Mouse (Mus musculus) lung, postnatal 0 days (tissue): Measurements from ENCODE around the gene Edrf1. TPM values are rescaled to one million over a fixed set of nuclear protein-coding genes. Genes with fewer than 3 reads are reported as not detected.

Experiments used
- ATAC-seq: fragments of 200-750 bp; cut with Nextera tagmentation; 2 replicates; pipeline ENCODE4 v1.8.0; 2017; ENCODE audit warnings: moderate library complexity
- DNase-seq: peaks from one replicate; pipeline ENCODE4 v3.0.0-alpha.2; 2016; ENCODE audit warnings: low spot score
- H3K27ac ChIP-seq: fragments of 300-500 bp; sonication (generic); 2 replicates; pipeline ENCODE4 v1.5.1; 2014; ENCODE audit warnings: antibody characterized with exemption, mild to moderate bottlenecking, low read length, mixed read lengths
- H3K27me3 ChIP-seq: fragments of 300-500 bp; sonication (generic); replicated peaks from 2 replicates; pipeline ENCODE4 v1.6.1; 2014; ENCODE audit warnings: low read length, mixed read lengths; ENCODE audit not compliant: insufficient read depth
- H3K36me3 ChIP-seq: fragments of 300-500 bp; sonication (generic); 2 replicates; pipeline ENCODE4 v1.6.1; 2014; ENCODE audit warnings: low read length, mixed read lengths; ENCODE audit not compliant: insufficient read depth
- H3K4me1 ChIP-seq: fragments of 300-500 bp; sonication (generic); 2 replicates; pipeline ENCODE4 v1.6.1; 2014; ENCODE audit warnings: antibody characterized with exemption, low read depth, low read length, mixed read lengths; ENCODE audit not compliant: insufficient read depth
- H3K4me2 ChIP-seq: fragments of 300-500 bp; sonication (generic); replicated peaks from 2 replicates; pipeline ENCODE4 v1.6.1; 2014; ENCODE audit warnings: low read depth, mild to moderate bottlenecking, low read length, moderate library complexity, mixed read lengths
- H3K4me3 ChIP-seq: fragments of 300-500 bp; sonication (generic); 2 replicates; pipeline ENCODE4 v1.5.1; 2014; ENCODE audit warnings: low read depth, low read length
- H3K9ac ChIP-seq: fragments of 300-500 bp; sonication (generic); replicated peaks from 2 replicates; pipeline ENCODE4 v1.6.1; 2014; ENCODE audit warnings: low read depth, mild to moderate bottlenecking
- H3K9me3 ChIP-seq: fragments of 300-500 bp; sonication (generic); 2 replicates; pipeline ENCODE4 v1.6.1; 2016; ENCODE audit warnings: low read length, mixed read lengths
- CTCF ChIP-seq: IDR thresholded peaks from 2 replicates; pipeline ENCODE4 v1.5.1; 2016; ENCODE audit warnings: antibody characterized with exemption, mild to moderate bottlenecking
- EP300 ChIP-seq: IDR thresholded peaks from 2 replicates; pipeline ENCODE4 v1.6.1; 2016; ENCODE audit warnings: antibody characterized with exemption, mild to moderate bottlenecking, control low read depth
- WGBS: fragments of 180-500 bp; shearing (Covaris S2); extraction: QIAGEN DNeasy Blood & Tissue Kit; methylation state at CpG from one replicate; pipeline ENCODE4 v1.1.7; 2014; 5-methylcytosine and 5-hydroxymethylcytosine counted together
- polyA plus RNA-seq: library from polyadenylated mRNA; unstranded; fragments of >200 nt; fragmentation: Nextera tagmentation; extraction: Ambion mirVana; gene quantifications from 2 replicates; pipeline ENCODE4 v1.2.1, GENCODE M21; 2015

The Edrf1 gene
- polyA plus RNA-seq = 9.5 and 10.0 TPM in 2 replicates

GRCm38 (mm10) chr7:133637361-133638305, at the start of gene Edrf1:
TSS of gene Edrf1 (plus strand) at chr7:133637543.
- DNase-seq (peak; percentile 100), ATAC-seq (peak; percentile 99)
- Histone ChIP-seq H3K4me1 (no peaks in the 10 kb centered on the region), H3K27me3 (no peaks in the 10 kb centered on the region), H3K4me2 (peak within 1 kb of the TSS; percentile 85), H3K9ac (peak within 1 kb of the TSS; percentile 96), H3K36me3 (peaks cover 4% of the 10 kb centered on the region; the same call in 1 of the 2 replicates), H3K27ac (peak within 1 kb of the TSS; percentile 95), H3K9me3 (no peaks in the 10 kb centered on the region), H3K4me3 (peak within 1 kb of the TSS; percentile 94)
- peak; percentile 91 for TF ChIP-seq EP300
- TF ChIP-seq CTCF = peak; percentile 27
- under 1% methylated on average over 72 of the region's 81 CpGs for WGBS

GRCm38 (mm10) chr7:133591750-133592149, 45.6 kb upstream of the Edrf1 start:
- Histone ChIP-seq H3K9ac (no peak overlapping the region), H3K9me3 (no peaks in the 10 kb centered on the region), H3K36me3 (no peaks in the 10 kb centered on the region), H3K4me3 (no peak overlapping the region), H3K27me3 (no peaks in the 10 kb centered on the region), H3K27ac (no peak overlapping the region), H3K4me1 (no peaks in the 10 kb centered on the region), H3K4me2 (no peak overlapping the region)
- 54% methylated on average over 1 of the region's 1 CpGs for WGBS
- TF ChIP-seq CTCF (no peak), EP300 (no peak)
- ATAC-seq (no peak), DNase-seq (no peak)

- Histone ChIP-seq H3K4me2 (no peak overlapping the region), H3K4me1 (no peaks in the 10 kb centered on the region), H3K36me3 (no peaks in the 10 kb centered on the region), H3K27me3 (no peaks in the 10 kb centered on the region), H3K27ac (no peak overlapping the region), H3K4me3 (no peak overlapping the region), H3K9ac (no peak overlapping the region), H3K9me3 (no peaks in the 10 kb centered on the region)
- WGBS = 34% methylated on average over 1 of the region's 1 CpGs
- no peak for ATAC-seq
- no peak for TF ChIP-seq CTCF
- no peak for TF ChIP-seq EP300
- DNase-seq = no peak
Observed at GRCm38 (mm10) chr7:133600558-133600957, 36.8 kb upstream of the Edrf1 start.

- H3K4me2 ChIP-seq = no peak within 1 kb of the TSS
- no peaks in the 10 kb centered on the region for H3K27me3 ChIP-seq
- H3K27ac ChIP-seq = no peak within 1 kb of the TSS
- H3K9ac ChIP-seq = no peak within 1 kb of the TSS
- no peak within 1 kb of the TSS for H3K4me3 ChIP-seq
- no peaks in the 10 kb centered on the region for H3K36me3 ChIP-seq
- H3K4me1 ChIP-seq = no peaks in the 10 kb centered on the region
- WGBS = 47% methylated on average over 2 of the region's 2 CpGs
- DNase-seq (no peak), ATAC-seq (no peak)
- TF ChIP-seq EP300 (no peak), CTCF (no peak)
- H3K9me3 ChIP-seq = no peaks in the 10 kb centered on the region
Observed at GRCm38 (mm10) chr7:133602058-133602457, 35.3 kb upstream of the Edrf1 start, which contains the start of gene Tex36. TSS of gene Tex36 (minus strand) at chr7:133602158.

- no peak for TF ChIP-seq CTCF
- no peak for TF ChIP-seq EP300
- WGBS = 70% methylated on average over 2 of the region's 2 CpGs
- Histone ChIP-seq H3K9ac (no peak overlapping the region), H3K27me3 (no peaks in the 10 kb centered on the region), H3K4me3 (no peak overlapping the region), H3K36me3 (no peaks in the 10 kb centered on the region), H3K4me2 (no peak overlapping the region), H3K27ac (no peak overlapping the region), H3K9me3 (no peaks in the 10 kb centered on the region), H3K4me1 (no peaks in the 10 kb centered on the region)
- DNase-seq (no peak), ATAC-seq (no peak)
Observed at GRCm38 (mm10) chr7:133603156-133603555, 34.2 kb upstream of the Edrf1 start.

GRCm38 (mm10) chr7:133604427-133605081, 32.8 kb upstream of the Edrf1 start:
- H3K4me1 ChIP-seq = no peaks in the 10 kb centered on the region
- H3K27me3 ChIP-seq = no peaks in the 10 kb centered on the region
- no peak overlapping the region for H3K4me2 ChIP-seq
- no peaks in the 10 kb centered on the region for H3K36me3 ChIP-seq
- no peak overlapping the region for H3K9ac ChIP-seq
- no peak overlapping the region for H3K4me3 ChIP-seq
- DNase-seq = no peak
- H3K27ac ChIP-seq = no peak overlapping the region
- no peaks in the 10 kb centered on the region for H3K9me3 ChIP-seq
- TF ChIP-seq CTCF = no peak
- TF ChIP-seq EP300 = no peak
- ATAC-seq = no peak
- 44% methylated on average over 13 of the region's 13 CpGs for WGBS
